Mouse (Mus musculus) ES-E14 (cell line): Measurements from ENCODE around the gene Uxs1. TPM values are rescaled to one million over a fixed set of nuclear protein-coding genes. Genes with fewer than 3 reads are reported as not detected.

Experiments
- DNase-seq: peaks from one replicate; pipeline ENCODE4 v3.0.0-alpha.2; 2013; ENCODE audit warnings: low read depth, low spot score
- H3K27ac ChIP-seq: 2 replicates; pipeline ENCODE4 v1.5.1; 2012; ENCODE audit warnings: low read depth, mild to moderate bottlenecking, low read length, moderate library complexity, mixed read lengths; ENCODE audit not compliant: poor library complexity, insufficient read depth, severe bottlenecking
- H3K36me3 ChIP-seq: 2 replicates; pipeline ENCODE4 v1.6.1; 2012; ENCODE audit warnings: mild to moderate bottlenecking, low read length, moderate library complexity, mixed read lengths; ENCODE audit not compliant: control insufficient read depth, poor library complexity, insufficient read depth, severe bottlenecking
- H3K4me1 ChIP-seq, 2 experiments: fragments of 150-350 bp in 1 of 2; sonication (generic) in 1 of 2; 2 replicates each; pipeline ENCODE4 v1.6.1; 2012; ENCODE audit warnings: low read length in 2 of 2, mild to moderate bottlenecking in 1 of 2, mixed read lengths in 1 of 2; ENCODE audit not compliant: control insufficient read depth in 2 of 2, insufficient read depth in 2 of 2, poor library complexity in 1 of 2
- H3K4me3 ChIP-seq, 2 experiments: fragments of 150-350 bp in 1 of 2; sonication (generic) in 1 of 2; 2 replicates each; pipeline ENCODE4 v1.5.1; 2012; ENCODE audit warnings: low read length in 2 of 2, low read depth in 1 of 2, mild to moderate bottlenecking in 1 of 2, mixed read lengths in 1 of 2; ENCODE audit not compliant: insufficient read depth in 1 of 2, poor library complexity in 1 of 2, severe bottlenecking in 1 of 2
- H3K9ac ChIP-seq: 2 replicates; pipeline ENCODE4 v1.6.1; 2012; ENCODE audit warnings: low read depth, mild to moderate bottlenecking, low read length, mixed read lengths; ENCODE audit not compliant: poor library complexity, insufficient read depth, severe bottlenecking
- H3K9me3 ChIP-seq: fragments of 150-350 bp; sonication (generic); 2 replicates; pipeline ENCODE4 v1.6.1; 2012; ENCODE audit warnings: low read depth, mild to moderate bottlenecking, low read length; ENCODE audit not compliant: control insufficient read depth, insufficient read depth
- CHD2 ChIP-seq: IDR thresholded peaks from 2 replicates; pipeline ENCODE4 v1.6.1; 2014; ENCODE audit warnings: mild to moderate bottlenecking, low read depth, low read length, inconsistent platforms
- HCFC1 ChIP-seq: IDR thresholded peaks from 2 replicates; pipeline ENCODE4 v1.6.1; 2012; ENCODE audit warnings: low read length, inconsistent platforms, borderline replicate concordance; ENCODE audit not compliant: insufficient read depth
- MAFK ChIP-seq: IDR thresholded peaks from 2 replicates; pipeline ENCODE4 v1.6.1; 2014; ENCODE audit warnings: mild to moderate bottlenecking, low read depth, low read length, inconsistent platforms; ENCODE audit not compliant: insufficient read depth
- ZC3H11A ChIP-seq: IDR thresholded peaks from 2 replicates; pipeline ENCODE4 v1.6.1; 2012; ENCODE audit warnings: low read depth, mild to moderate bottlenecking, inconsistent platforms, low read length, borderline replicate concordance
- ZNF384 ChIP-seq: IDR thresholded peaks from 2 replicates; pipeline ENCODE4 v1.6.1; 2012; ENCODE audit warnings: low read depth, low read length, inconsistent platforms
- in situ Hi-C, 2 experiments: fragments of 600-800 bp; cut with MboI; formaldehyde crosslinking; loops; one replicate each; pipeline ENCODE4 v1.15.1; 2025; ENCODE audit warnings: low sequenced_read_pairs in 2 of 2, inconsistent platforms in 1 of 2; ENCODE audit not compliant: unreplicated experiment in 2 of 2
- total RNA-seq: library from RNA; depleted of rRNA; stranded (reverse); fragments of 300-350 nt; gene quantifications from 2 replicates; pipeline ENCODE4 v1.2.3, GENCODE M21; 2012

The Uxs1 gene
- total RNA-seq, 1 experiment, result 36.2 TPM

- in situ Hi-C loops, result no loop called here
- TF ChIP-seq MAFK (no peak), CHD2 (no peak), ZNF384 (no peak), HCFC1 (no peak), ZC3H11A (no peak)
- Histone ChIP-seq H3K4me3 (no peak overlapping the region), H3K9me3 (no peaks in the 10 kb centered on the region), H3K9ac (no peak overlapping the region), H3K4me1 (peaks cover 8 to 13% of the 10 kb centered on the region in 2 experiments), H3K36me3 (no peaks in the 10 kb centered on the region), H3K27ac (no peak overlapping the region)
- no peak for DNase-seq
Observed at GRCm38 (mm10) chr1:43823406-43823805, 4.2 kb downstream of the Uxs1 start.

GRCm38 (mm10) chr1:43822586-43822985 lies 5.0 kb downstream of the Uxs1 start:
- Histone ChIP-seq H3K9ac (no peak overlapping the region), H3K36me3 (no peaks in the 10 kb centered on the region), H3K4me3 (no peak overlapping the region), H3K4me1 (peaks cover 8 to 13% of the 10 kb centered on the region in 2 experiments), H3K9me3 (no peaks in the 10 kb centered on the region), H3K27ac (no peak overlapping the region)
- DNase-seq, result no peak
- in situ Hi-C loops, result no loop called here
- TF ChIP-seq ZC3H11A (no peak), CHD2 (no peak), ZNF384 (no peak), MAFK (no peak), HCFC1 (no peak)

- no peak overlapping the region for H3K9ac ChIP-seq
- no peaks in the 10 kb centered on the region for H3K36me3 ChIP-seq
- peaks cover 8 to 13% of the 10 kb centered on the region in 2 experiments for H3K4me1 ChIP-seq
- no peaks in the 10 kb centered on the region for H3K9me3 ChIP-seq
- H3K27ac ChIP-seq, result no peak overlapping the region
- in situ Hi-C loops, result no loop called here
- H3K4me3 ChIP-seq, result no peak overlapping the region
- no peak for DNase-seq
- TF ChIP-seq ZC3H11A, result no peak
- no peak for TF ChIP-seq MAFK
- TF ChIP-seq CHD2, result no peak
- TF ChIP-seq ZNF384, result no peak
- no peak for TF ChIP-seq HCFC1
Observed at GRCm38 (mm10) chr1:43821804-43822203, 5.8 kb downstream of the Uxs1 start.

- no peak overlapping the region for H3K27ac ChIP-seq
- DNase-seq, result no peak
- H3K9ac ChIP-seq, result no peak overlapping the region
- in situ Hi-C loops, result no loop called here
- TF ChIP-seq MAFK (no peak), ZNF384 (no peak), CHD2 (no peak), ZC3H11A (no peak), HCFC1 (no peak)
- no peaks in the 10 kb centered on the region for H3K36me3 ChIP-seq
- H3K4me3 ChIP-seq, result no peak overlapping the region
- H3K4me1 ChIP-seq, result peaks cover 8 to 12% of the 10 kb centered on the region in 2 experiments
- H3K9me3 ChIP-seq, result no peaks in the 10 kb centered on the region
Observed at GRCm38 (mm10) chr1:43820571-43820970, 7.0 kb downstream of the Uxs1 start.

GRCm38 (mm10) chr1:43819091-43819490 lies 8.5 kb downstream of the Uxs1 start:
- Histone ChIP-seq H3K4me3 (no peak overlapping the region), H3K4me1 (peaks cover 8 to 14% of the 10 kb centered on the region in 2 experiments), H3K36me3 (no peaks in the 10 kb centered on the region), H3K9me3 (no peaks in the 10 kb centered on the region), H3K27ac (no peak overlapping the region), H3K9ac (no peak overlapping the region)
- in situ Hi-C loops, result no loop called here
- TF ChIP-seq MAFK, result no peak
- no peak for TF ChIP-seq HCFC1
- TF ChIP-seq ZC3H11A, result no peak
- TF ChIP-seq ZNF384, result no peak
- TF ChIP-seq CHD2, result no peak
- no peak for DNase-seq
